Mouse (Mus musculus): ENCODE results near the gene Gins3.
"Not testable (repeated sequence)": the region's sequence is repeated elsewhere in the genome, so short reads cannot be mapped to it uniquely, and the experiment has no call there.

The Gins3 gene

DNA sequence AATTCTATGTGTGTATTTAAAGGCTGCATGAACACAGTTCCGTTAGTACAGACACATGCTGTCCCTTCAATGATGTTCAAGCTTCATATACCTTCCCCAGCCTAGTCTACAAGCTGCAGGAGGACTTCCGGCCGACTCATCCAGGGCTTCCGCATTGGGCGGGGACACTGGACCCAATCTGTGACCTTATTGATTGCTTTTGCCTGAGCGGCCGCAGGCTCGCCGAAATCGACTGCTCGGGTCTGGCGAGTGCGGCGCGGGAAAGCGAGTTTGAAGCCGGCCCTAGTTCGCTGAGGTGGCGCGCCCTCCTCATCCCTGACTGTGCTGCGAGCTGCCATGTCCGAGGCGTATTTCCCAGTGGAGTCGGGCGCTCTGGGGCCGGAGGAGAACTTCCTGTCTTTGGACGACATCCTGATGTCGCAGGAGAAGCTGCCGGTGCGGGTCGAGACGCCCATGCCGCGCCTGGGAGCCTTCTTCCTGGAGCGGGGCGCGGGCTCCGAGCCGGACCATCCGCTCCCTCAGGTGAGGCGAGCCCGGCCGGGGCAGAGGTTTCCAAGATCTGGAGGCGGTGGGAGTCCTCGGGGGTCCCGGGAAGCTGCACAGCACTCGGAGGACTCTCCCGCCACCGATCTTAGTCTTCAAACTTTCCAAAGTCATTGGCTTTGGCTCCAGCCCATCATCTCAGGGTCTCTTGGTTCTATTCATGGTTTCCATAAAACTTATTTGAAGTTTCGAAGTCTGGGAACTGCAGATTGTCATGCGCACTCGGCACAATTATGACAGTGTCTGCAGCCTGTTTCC is at the start of gene Gins3:
Gins3 (plus strand) TSS at position 192 of the 801 bp plus-strand sequence.
- DNase-seq (ENCODE audit: low read depth, low spot score): peak; percentile 96

DNA sequence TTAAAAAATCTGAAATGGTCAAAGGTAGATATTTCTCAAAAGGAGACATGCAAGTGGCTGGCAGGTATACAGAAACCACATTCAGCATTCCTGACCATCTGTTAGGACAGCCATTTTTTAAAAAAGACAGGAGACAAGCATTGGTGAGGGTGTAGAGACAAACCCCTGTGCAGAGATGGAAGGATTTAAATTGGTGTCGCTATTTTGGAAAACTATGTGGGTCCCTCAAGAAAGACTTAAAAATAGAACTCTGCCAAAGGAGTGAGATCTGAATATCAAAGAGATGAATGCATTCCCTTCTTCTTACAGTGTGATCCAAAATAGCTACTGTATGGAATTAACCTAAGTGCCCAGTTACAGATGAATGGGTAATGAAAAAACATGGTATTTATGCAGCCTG is 45.9 kb upstream of the Gins3 start:
- DNase-seq (ENCODE audit: low read depth, low spot score): no peak

DNA sequence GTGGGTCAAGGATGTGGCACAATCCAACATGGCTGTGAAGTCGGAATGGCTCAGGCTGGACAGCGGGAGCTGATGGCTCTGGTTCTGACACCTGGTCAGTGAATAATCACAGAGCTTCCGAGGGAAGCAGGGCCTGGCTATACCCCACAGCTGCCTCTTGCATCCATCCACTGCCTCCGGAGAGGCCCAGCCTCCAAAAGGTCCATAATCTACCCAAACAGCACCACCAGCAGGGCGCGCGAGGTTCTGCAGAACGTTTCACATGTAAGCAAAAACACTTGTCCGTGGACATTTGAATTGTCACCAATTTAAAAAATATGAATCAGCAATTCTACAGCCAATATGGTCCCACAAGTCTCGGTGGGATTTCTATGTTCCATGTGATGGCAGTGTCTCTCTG is 44.0 kb upstream of the Gins3 start:
- no peak for DNase-seq (ENCODE audit: low read depth, low spot score)

DNA sequence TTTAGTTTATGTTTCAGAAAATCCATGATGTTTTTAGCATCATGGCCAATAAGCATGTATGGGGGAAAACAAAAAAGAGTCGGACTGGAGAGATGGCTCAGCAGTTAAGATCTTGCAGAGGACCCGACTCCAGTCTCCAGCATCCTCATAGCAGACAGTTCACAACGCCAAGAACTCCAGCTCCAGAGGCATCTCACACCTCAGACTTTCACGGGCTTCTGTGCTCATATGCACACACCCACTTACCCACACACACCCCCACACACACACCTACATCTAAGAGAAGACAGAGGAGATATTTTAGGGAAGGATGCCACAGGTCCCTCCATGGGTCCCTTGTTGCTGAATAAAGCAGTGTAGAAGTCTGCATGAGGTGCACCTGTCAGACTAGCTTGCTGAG is 42.7 kb upstream of the Gins3 start:
- no peak for DNase-seq (ENCODE audit: low read depth, low spot score)

DNA sequence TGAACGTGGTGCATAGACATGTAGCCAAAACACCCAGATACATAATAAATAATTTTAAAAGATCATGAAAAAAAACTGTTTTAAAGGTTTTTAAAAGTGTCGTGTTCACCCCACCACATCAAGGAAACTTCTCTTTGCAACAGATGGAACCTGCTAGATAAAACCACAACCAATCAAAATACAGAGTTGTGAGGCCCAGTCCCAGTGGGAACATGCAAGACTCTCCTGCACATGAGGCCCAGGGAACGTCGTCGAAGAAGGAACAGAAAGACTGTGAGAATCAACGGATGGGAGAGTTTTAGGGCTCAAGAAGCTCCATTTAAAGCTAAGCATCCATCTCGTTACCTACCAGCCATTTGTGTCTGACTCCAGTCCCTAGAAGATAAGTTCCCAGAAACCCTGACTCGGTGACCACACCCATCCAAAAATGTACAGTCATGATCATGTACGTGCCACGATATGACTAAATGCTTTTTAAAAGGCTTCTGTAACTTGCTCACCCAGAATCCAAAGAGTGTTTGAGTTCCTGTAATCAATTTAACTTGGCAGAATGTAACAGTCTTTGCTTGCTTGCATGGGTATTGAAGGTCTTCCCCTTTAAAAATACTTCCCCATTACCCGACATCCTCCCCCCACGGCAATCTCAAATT is 41.0 kb upstream of the Gins3 start:
- no peak for DNase-seq (ENCODE audit: low read depth, low spot score)

DNA sequence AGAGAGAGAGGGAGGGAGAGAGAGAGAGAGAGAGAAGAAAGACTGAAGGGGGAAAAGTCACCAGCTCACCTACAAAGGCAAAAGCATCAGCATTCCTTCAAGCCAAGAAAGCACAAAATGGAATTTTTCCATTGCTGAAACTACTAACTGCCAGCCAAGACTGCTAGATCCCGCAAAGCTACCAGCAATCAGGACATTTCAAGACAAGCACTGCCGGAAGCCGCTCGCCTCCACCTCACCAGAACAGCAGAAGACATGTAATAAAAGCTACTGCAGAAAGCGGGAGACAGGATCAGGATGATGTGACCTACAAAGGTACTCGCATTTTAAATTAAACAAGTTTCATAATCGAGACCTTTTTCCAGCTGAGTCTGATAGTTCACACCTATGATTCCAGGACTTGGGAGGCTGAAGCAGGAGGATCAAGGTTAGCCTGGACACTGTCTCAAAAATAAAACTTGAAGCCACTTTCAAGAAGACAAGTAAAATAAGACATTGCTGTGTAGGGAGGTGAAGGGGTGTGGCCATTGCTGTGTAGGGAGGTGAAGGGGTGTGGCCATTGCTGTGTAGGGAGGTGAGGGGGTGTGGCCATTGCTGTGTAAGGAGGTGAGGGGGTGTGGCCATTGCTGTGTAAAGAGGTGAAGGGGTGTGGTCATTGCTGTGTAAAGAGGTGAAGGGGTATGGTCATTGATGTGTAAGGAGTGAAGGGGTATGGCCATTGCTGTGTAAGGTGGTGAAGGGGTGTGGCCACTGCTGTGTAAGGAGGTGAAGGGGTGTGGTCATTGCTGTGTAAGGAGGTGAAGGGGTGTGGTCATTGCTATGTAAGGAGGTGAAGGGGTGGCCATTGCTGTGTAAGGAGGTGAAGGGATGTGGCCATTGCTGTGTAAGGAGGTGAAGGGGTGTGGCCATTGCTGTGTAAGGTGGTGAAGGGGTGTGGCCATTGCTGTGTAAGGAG is 39.5 kb upstream of the Gins3 start:
- peak; percentile 25 for DNase-seq (ENCODE audit: low read depth, low spot score)

DNA sequence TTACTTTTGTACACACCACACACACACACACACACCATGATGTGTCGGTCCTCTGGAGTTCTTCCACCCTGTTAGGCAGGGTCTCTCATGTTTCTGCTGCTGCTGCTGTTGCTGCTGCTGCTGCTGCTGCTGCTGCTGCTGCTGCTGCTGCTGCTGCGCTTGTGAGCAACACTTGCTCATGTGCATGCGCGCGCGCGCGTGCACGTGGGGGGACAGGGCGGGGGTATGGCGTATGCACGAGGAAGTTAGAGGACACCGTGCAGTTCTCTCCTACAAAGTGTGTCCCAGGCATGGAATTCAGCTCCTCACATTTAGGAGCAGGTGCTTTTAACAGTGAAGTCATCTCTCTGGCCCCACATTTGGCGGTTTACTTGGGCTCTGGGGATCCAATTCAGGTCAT is 38.1 kb upstream of the Gins3 start:
- no peak for DNase-seq (ENCODE audit: low read depth, low spot score)

DNA sequence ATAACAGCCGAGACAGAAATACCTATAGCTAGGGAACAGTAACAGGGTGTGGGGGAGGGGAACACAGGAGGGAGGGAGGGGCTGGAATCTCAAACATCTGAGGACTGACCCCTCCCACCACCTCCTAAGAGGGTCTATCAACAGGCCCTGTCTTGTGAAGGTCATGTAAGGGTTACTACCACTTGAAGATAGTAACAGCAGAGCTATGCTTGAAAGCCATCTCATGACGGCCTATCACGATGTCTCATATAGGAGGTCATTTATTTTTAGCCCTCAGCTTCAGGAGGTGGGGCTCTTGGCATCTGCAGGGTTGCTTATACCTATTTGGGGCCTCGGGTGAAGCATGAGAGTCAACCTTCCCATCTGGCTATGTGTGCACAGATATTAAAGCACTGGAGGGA is 36.4 kb upstream of the Gins3 start:
- DNase-seq (ENCODE audit: low read depth, low spot score): no peak

DNA sequence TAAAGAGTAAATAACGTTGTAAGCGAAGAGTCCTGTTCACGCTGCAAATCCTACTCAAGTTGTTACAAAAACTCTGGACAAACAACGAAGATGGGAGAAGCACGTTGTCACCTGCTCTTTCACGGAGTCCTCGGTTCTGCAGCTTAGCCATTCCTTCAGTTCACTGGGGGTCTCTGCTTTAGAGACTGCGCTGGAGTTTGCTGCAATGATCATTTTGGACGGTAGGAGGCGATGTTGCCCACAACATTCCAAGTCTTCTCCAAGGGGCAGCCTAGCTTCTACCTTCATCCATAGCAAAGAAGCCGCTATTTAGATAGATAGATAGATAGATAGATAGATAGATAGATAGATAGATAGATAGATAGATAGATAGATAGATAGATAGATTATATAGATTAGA is 33.4 kb upstream of the Gins3 start:
- peak; percentile 50 for DNase-seq (ENCODE audit: low read depth, low spot score)

DNA sequence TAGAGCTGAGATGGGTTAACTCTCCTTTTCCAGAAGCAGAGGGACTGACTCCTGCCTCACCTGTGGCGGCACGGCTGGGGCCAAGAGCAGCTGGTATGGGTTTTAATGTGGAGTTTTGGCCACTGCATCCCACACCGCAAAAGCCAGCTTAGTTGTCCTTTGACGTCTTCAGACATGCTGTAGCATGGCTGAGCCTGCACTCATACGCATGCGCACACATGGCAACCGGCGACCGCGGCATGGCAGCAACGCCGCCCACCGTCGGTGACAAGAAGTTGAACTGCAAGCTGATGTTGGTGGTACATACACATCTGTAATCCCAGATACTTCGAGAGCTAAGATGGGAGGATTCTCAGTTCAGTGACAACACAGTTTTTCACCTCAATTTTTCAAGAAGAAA is 31.9 kb upstream of the Gins3 start:
- no peak for DNase-seq (ENCODE audit: low read depth, low spot score)

DNA sequence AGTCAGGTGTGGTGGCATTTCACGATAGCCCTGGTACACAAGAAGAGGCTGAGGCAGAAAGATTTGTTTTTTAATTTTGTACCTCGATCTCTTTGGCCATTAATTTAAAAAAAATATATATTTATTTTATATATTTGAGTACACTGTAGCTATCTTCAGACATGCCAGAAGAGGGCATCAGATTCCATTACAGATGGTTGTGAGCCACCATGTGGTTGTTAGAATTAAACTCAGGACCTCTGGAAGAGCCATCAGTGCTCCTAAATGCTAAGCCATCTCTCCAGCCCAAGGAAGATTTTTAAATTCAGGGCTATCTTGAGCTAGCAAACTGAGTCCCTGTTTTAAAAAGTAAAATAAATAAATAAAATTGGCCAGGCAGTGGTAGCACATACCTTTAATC is 31.1 kb upstream of the Gins3 start:
- no peak for DNase-seq (ENCODE audit: low read depth, low spot score)

DNA sequence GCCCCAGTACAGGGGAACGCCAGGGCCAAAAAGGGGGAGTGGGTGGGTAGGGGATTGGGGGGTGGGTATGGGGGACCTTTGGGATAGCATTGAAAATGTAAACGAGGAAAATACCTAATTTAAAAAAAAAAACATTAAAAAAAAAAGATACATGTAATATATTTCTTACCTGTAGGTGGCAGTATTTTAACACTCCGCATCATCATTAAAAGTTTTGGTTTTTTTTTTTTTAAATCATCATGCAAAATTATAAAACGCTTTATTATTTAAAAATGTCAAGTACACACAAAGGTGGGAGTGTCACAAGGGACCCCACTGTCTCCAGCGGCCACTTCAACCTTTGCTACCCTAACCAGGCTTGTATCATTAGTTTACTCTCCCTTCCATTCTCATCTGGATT is 26.7 kb upstream of the Gins3 start:
- not testable (repeated sequence) for DNase-seq (ENCODE audit: low read depth, low spot score)

DNA sequence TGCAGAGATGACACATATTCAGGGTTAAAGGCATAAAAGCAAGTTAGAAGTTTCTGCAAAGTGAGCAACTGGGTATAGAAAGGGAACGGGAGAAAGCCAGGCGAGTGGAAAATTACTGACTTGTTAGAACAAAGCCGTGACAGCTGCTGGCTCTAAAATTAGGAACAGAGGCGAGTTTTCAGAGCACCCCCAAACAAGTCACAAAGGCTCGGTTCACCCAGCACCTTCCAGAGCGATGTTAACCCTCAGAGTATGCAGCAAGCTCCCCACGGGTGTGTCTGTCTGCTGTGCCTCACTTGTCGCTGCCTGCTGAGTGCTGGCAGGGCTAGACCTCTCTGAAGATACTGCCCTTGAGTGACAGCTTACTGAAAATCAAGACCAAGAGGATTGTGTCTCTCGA is 26.0 kb upstream of the Gins3 start:
- DNase-seq (ENCODE audit: low read depth, low spot score): peak; percentile 32

DNA sequence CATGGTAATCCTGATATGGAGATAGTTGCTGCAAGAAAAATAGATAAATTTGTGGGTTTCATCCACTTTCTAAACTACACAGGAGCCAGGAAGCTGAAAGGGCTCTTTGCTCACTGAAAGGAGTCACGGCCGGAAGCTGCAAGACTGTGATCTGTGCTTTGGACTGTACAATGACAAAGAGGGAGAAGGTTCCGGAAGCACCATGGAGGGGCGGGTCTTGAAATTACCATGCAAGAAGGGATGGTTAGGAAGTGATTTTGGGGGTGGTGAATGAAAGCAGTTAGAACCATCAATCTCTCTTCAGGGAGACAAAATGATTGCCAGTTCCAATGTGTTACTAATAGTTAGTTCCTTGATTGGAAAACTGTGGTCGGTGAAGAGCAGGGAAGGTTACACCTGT is 23.8 kb upstream of the Gins3 start:
- no peak for DNase-seq (ENCODE audit: low read depth, low spot score)

DNA sequence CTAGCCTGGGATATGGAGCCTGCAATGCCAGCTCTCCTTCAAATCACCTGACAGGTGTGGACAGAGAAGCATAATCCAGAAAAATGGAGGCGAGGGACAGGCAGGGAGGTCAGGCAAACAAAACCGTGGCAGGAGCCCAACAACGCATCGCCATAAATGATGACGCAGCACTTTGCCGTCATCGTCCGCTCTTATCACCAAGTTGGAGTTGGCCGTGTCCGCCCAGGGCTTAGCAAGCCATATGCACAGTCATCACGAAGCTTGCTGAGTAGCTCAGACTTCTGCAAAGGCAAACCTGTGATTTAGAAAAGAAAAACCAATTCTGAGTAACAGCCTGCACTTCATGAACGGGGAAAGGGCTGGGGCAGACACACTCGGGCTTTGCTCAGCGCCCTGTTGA is 22.5 kb upstream of the Gins3 start:
- DNase-seq (ENCODE audit: low read depth, low spot score): no peak

DNA sequence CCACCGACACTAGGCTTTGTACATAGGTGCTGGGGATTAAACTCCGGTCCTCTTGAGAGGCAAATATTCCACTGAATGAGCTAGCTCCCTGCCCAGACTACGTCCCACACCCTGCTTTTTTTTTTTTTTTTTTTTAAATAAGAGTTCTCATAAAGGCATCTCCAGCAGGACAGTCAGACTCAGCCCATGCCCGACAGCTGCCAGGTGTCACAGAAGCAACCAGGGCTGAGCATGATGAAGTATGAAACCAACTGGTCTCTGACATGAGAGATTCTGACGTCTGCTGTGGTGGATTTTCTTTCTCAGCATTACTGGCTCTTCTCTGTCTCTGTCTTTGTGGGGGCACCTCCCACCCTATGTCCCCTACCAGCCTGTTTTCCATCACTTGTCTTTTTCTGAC is 21.5 kb upstream of the Gins3 start:
- peak; percentile 23 for DNase-seq (ENCODE audit: low read depth, low spot score)

DNA sequence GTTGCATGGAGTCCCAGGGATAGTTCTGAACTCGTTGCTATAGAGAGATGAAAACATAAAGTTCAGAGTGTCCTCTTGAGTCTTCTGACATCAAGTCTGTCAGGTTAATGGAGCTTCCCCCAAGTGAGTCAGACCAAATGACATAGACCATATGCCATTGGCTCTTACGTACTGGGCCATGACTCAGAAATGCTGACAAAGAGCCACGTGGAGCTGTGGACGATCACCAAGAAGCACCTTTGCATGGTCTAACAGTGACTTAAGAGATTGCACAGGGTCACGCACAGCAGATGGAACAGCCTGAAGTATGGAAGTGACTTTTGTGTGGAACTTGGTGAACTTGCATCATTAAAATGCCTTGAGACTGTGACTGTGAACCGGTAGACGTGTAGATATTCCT is 16.9 kb upstream of the Gins3 start:
- DNase-seq (ENCODE audit: low read depth, low spot score): no peak

DNA sequence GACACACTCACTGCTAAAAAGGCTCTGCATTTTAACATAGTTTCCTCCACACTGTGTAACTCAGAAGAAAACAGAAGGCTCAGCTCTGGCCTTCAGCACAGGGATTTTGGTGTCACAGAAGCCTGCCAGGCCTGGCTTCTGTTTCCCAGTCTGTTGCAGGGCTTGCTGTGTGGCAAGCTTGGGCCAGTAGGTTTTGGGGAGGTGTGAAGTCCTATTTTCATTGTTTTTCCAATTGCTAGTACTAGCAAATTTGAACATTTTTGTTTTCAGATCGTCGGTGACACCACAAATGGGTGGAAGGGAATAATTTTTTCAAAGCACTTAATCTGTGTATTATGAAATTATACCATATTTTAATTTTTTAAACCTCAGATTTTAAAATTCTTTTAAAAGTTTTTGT is 13.2 kb upstream of the Gins3 start:
- DNase-seq (ENCODE audit: low read depth, low spot score): no peak

DNA sequence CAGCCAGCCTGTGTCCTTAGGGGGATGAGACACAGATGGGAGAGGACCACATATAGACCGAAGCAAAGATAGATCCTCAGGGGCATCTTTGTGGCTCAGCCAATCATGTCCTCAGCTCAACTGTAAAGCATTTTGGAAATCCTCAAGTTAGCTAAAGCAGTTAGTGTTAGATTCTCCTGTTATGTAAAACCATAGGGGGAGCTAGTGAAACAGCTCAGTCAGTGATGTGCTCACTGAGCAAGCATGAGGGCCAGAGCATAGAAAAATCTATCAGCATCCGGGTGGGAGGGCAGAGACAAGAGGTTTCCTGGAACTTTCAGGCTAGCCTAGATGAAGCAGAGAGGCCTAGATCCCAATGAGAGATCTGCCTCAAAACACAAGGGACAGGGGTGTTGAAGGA is 8.4 kb upstream of the Gins3 start:
- DNase-seq (ENCODE audit: low read depth, low spot score): no peak

DNA sequence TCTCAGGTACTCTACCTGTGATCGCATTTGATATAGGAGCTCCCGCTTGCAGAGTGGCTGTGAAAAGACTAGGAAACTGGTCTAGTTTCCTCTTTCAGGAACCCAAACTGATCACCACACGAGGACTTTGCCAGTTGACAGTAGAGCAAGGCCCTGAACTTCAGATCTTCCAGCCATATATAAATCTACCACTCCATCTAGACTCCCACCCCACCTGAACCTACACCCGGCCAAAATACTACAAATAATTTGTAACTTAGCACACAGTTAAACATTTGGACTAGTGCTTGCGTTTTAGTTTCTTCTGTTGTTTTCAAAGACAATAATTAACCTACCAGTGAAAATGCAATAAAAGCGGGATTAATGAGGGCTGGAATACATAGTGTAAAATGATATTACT is 413 bp upstream of the Gins3 start:
- DNase-seq (ENCODE audit: low read depth, low spot score): no peak

DNA sequence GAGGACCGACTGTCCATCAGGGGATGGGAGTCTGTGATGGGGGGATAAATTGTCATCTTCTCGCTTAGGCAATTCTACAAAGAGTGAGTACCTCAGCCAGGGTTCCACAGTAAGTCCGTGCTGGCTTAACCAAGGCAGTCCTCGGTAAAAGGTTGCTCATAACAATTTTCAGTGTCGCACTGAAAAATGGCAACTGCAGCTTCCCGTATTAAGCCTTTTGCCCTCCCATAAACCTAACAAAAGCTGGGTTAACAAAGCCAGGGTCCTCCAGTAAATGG is 749 bp downstream of the Gins3 start:
- DNase-seq (ENCODE audit: low read depth, low spot score): peak; percentile 57

DNA sequence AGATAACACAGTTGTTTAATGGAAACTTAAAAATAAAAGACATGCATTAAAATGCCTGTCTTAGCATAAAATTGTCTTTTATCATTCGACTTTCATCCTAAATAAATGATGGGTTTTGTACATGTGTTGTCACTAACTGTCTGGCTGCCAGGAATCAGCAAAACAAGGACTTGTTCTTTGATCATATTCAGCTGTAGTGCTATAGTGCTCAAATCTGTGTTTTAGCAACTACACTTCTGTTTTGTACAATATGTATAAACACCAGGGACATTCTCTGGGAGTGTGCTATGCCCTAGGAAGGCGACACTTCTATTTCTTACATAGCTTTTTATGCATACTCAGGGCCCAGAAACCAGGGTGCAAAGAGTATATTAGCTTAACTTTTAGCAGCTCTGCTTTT is 11.7 kb downstream of the Gins3 start:
- DNase-seq (ENCODE audit: low read depth, low spot score): no peak

DNA sequence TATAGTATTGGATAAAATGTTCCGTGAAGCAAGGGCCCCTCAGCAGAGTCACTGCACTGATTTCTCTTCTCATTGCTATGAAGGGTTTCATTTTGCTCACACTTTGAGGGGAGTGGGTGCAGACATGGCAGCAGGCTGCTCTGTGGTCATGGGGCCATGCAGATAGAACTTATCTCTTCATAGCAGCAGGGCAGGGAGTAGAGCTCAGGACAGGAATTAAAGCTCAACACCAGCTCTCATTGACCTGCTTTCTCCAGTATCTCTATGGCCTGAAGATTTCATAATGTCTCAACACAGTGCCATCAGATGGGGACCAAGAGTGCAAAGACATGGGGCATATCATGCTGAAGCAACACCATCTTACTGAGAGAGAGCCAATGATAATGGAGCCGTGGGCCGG is 15.0 kb downstream of the Gins3 start:
- DNase-seq (ENCODE audit: low read depth, low spot score): no peak

Data from A20 (cell line).